Mouse (Mus musculus) midbrain, embryonic 15.5 days (tissue): ENCODE results near the gene Olfr1412. TPM values are rescaled to one million over a fixed set of nuclear protein-coding genes. Genes with fewer than 3 reads are reported as not detected.
A peak's percentile ranks its signal among the peaks of the same experiment; 100 is the strongest.

Experiments
- ATAC-seq: fragments of 200-750 bp; cut with Nextera tagmentation; replicated peaks from 2 replicates; pipeline ENCODE4 v1.8.0; 2017; ENCODE audit warnings: moderate TSS enrichment
- H3K27ac ChIP-seq: fragments of 300-500 bp; sonication (generic); 2 replicates; pipeline ENCODE4 v1.5.1; 2015; ENCODE audit warnings: mild to moderate bottlenecking, inconsistent platforms
- H3K27me3 ChIP-seq: fragments of 300-500 bp; sonication (generic); replicated peaks from 2 replicates; pipeline ENCODE4 v1.6.1; 2015; ENCODE audit warnings: inconsistent platforms
- H3K36me3 ChIP-seq: fragments of 300-500 bp; sonication (generic); replicated peaks from 2 replicates; pipeline ENCODE4 v1.6.1; 2015; ENCODE audit warnings: inconsistent platforms
- H3K4me1 ChIP-seq: fragments of 300-500 bp; sonication (generic); 2 replicates; pipeline ENCODE4 v1.6.1; 2015; ENCODE audit warnings: inconsistent platforms
- H3K4me2 ChIP-seq: fragments of 300-500 bp; sonication (generic); 2 replicates; pipeline ENCODE4 v1.6.1; 2015; ENCODE audit warnings: inconsistent platforms, mild to moderate bottlenecking, moderate library complexity
- H3K4me3 ChIP-seq: fragments of 300-500 bp; sonication (generic); 2 replicates; pipeline ENCODE4 v1.5.1; 2015; ENCODE audit warnings: mild to moderate bottlenecking, inconsistent platforms
- H3K9ac ChIP-seq: fragments of 300-500 bp; sonication (generic); 2 replicates; pipeline ENCODE4 v1.6.1; 2015; ENCODE audit warnings: mild to moderate bottlenecking, inconsistent platforms
- H3K9me3 ChIP-seq: fragments of 300-500 bp; sonication (generic); 2 replicates; pipeline ENCODE4 v1.6.1; 2016; ENCODE audit warnings: inconsistent platforms
- WGBS: fragments of 180-500 bp; shearing (Covaris S2); methylation state at CpG from one replicate; pipeline ENCODE4 v1.1.7; 2015; ENCODE audit warnings: mixed read lengths; 5-methylcytosine and 5-hydroxymethylcytosine counted together
- polyA plus RNA-seq: library from polyadenylated mRNA; unstranded; fragments of >200 nt; fragmentation: Nextera tagmentation; extraction: Ambion mirVana; gene quantifications from 2 replicates; pipeline ENCODE4 v1.2.1, GENCODE M21; 2015

The Olfr1412 gene
- polyA plus RNA-seq, 1 experiment from 2014 or later, result not detected

DNA sequence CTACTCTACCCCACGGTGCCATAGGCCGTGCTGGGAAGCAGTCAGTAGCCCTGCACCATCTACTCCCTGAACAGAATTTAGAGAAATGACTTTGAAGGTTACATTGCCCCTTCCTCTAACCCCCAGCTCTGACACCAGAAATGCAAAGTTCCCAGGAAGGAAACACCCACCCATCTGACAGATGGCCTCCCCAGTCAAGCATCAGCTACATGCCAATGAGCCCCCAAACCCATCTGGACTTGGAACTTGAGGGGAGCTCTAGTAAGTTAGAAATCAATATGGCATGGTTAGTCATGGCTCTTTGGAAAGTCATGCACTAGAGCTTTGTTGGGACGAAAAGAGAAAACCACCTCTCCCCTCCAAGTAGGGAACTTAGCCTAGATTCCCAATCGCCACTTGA, 53.2 kb downstream of the Olfr1412 start:
- Histone ChIP-seq H3K27ac (no peak overlapping the region), H3K4me1 (peaks cover 28% of the 10 kb centered on the region), H3K9ac (no peak overlapping the region), H3K27me3 (no peaks in the 10 kb centered on the region), H3K36me3 (peaks cover 19% of the 10 kb centered on the region; the same call in 1 of the 2 replicates), H3K4me3 (no peak overlapping the region), H3K9me3 (no peaks in the 10 kb centered on the region), H3K4me2 (no peak overlapping the region)
- ATAC-seq, result no peak
- WGBS, result 96% methylated on average over 4 of the region's 4 CpGs

DNA sequence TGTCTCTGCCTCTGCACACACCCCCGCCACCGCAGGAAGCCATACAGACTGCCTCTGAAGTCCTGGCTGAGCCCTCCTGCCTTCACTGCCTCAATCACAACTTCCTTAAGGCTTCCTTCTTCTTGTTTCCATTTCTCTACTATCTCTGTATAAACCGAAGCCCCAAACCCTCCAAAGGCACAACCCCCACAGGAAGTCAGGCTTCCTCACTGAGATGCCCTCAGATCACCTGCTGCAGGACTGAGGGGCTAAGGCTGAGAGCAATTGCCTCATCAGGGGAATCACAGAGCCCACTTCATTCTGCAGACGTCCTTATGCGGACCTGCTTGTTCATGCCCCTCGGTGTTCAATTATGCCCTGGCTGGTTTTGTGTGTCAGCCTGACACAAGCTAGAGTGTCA, 54.8 kb downstream of the Olfr1412 start:
- no peaks in the 10 kb centered on the region for H3K9me3 ChIP-seq
- H3K4me1 ChIP-seq, result peaks cover 28% of the 10 kb centered on the region
- no peaks in the 10 kb centered on the region for H3K27me3 ChIP-seq
- no peak for ATAC-seq
- H3K4me2 ChIP-seq, result peak overlapping the region; percentile 91
- H3K4me3 ChIP-seq, result peak overlapping the region; percentile 63
- 88% methylated on average over 6 of the region's 6 CpGs for WGBS
- no peak overlapping the region for H3K27ac ChIP-seq
- H3K36me3 ChIP-seq, result peaks cover 19% of the 10 kb centered on the region; the same call in 1 of the 2 replicates
- 0 out of 2 replicates have a peak overlapping the region, but pooled peaks have one; percentile 80 for H3K9ac ChIP-seq

Other genes starting within 250 kb of the Olfr1412 start
- gene Ndufa10, start 111.9 kb upstream of the Olfr1412 start, polyA plus RNA-seq, result 303 and 308 TPM in 2 replicates
- not detected in 2 replicates for gene Olfr1416, start 100.7 kb upstream of the Olfr1412 start, polyA plus RNA-seq
- gene Olfr1415, start 89.7 kb upstream of the Olfr1412 start, polyA plus RNA-seq, result not detected in 2 replicates
- not detected in 2 replicates for gene Olfr1414, start 67.1 kb upstream of the Olfr1412 start, polyA plus RNA-seq
- not detected in 2 replicates for gene Olfr1413, start 14.5 kb upstream of the Olfr1412 start, polyA plus RNA-seq
- not detected in 2 replicates for gene Olfr1411, start 8.6 kb downstream of the Olfr1412 start, polyA plus RNA-seq
- not detected in 2 replicates for gene Olfr1410, start 20.0 kb downstream of the Olfr1412 start, polyA plus RNA-seq
- gene Olfr12, start 32.0 kb downstream of the Olfr1412 start, polyA plus RNA-seq, result not detected in 2 replicates
- 526 and 562 TPM in 2 replicates for gene Cops9, start 56.2 kb downstream of the Olfr1412 start, polyA plus RNA-seq
- gene Otos, start 63.1 kb downstream of the Olfr1412 start, polyA plus RNA-seq, result 0.35 TPM in 1 of 2 replicates, not detected in the other
- 62.3 and 66.1 TPM in 2 replicates for gene Gpc1, start 245.9 kb downstream of the Olfr1412 start, polyA plus RNA-seq